Mouse (Mus musculus) frontal cortex, postnatal 36 days (tissue): ENCODE data around the gene Fbxw4.

Source experiments
- DNase-seq, 2 experiments: peaks; one replicate each; pipeline ENCODE4 v3.0.0; 2022; ENCODE audit warnings: low spot score in 2 of 2

Fbxw4 gene

DNA sequence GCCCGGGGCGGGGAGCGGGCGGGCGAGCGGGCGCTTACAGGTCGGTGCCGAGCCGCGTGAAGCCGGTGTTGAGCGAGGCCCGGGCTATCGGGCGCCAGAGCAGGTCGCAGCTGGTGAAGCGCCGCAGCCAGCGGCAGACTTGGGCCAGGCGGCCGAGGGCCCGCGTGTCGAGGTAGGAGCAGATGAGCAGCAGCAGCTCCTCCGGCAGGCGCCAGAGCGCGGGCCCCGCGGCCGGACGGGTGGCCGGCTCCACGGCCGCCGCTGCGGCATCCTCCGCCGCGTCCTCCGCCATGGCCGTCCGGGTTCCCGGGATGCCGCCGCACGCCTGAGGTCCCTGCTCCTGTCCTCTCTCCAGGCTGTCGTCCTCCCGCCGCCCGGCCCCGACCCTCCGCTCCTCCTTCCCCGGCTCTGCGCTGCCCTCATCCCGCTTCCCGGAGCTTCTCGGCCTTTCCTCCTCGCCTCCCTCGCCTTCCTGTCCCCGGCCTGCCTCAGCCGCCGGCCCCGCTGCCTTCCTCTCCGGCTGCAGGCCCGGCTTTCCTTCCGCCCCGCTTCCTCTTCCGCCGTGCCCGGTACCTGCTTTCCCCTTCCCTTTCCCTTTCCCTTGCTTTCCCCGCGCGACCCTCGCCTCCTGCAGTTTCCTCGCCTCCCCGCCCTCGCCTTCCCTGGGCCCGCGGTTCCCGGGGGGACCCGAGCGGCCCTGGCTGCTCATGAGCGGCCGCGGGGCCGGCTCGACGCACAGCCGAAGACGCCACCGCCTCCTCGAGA lies at the start of gene Fbxw4:
Gene Fbxw4, minus strand, starts transcription at position 575 of the 765 bp plus-strand sequence.
- DNase-seq = peak; percentile 60 to 76

DNA sequence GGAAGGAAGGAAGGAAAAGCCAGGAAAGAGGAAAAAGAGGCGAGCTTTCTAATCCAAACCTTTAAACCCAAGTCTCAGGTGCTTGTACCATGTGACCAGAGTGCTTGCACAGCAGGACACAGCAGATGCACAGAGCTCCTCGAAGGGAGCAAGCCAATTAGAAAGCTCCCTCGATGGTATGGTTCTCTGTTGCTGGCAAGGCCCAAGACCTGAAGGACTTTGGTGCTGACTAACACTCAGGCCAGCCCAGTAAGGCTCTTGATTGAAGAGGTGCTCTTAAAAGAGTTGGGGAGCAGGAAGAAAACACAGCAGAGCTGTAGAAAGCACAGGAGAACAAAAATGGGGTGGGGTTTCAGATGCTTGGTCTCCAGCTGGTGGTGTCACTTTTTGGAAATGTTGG lies 48.6 kb upstream of the Fbxw4 start:
- DNase-seq = no peak

- no peak for DNase-seq
These were observed 36.1 kb upstream of the Fbxw4 start for GRCm38 (mm10) chr19:45696281-45696600.

DNA sequence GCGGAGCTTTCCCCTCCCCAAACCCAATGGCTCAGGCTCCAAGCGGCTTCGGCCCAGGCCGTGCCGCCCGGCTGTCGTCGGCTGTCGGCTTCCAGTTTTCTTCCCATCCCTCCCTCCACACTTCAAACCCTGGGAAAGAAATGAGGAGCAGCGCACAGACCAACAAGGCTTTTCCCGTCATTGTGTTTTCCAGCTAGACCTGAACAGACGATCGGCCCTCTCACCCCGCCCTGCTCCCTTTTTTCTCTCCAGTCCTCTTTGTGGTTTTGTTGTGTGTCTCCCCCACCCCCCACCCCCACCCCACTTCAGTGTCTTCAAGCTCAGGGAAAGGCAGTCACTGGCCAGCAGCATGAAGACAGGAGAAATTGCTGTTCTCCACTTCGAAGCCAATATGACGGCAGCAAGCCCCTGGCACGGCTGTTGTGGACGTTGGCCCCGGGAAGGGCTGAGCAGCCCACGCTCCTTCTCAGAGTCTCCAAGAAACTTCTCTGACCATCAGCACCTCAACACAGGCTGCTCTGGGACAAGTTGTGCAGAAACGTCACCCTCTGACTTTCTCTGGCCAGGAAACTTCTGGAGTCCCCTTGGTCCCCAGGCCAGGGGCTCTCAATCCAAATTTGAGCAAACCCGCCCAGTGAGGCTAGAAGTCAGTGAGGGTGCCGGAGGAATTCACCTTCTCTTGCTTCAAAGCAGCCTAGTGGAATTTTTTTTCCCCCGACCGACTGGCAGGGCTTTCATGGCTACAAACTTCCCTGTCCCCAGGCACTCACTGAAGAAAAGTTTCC lies 35.6 kb upstream of the Fbxw4 start:
- no peak for DNase-seq

GRCm38 (mm10) chr19:45694056-45694455 lies 33.9 kb upstream of the Fbxw4 start:
- no peak for DNase-seq

DNA sequence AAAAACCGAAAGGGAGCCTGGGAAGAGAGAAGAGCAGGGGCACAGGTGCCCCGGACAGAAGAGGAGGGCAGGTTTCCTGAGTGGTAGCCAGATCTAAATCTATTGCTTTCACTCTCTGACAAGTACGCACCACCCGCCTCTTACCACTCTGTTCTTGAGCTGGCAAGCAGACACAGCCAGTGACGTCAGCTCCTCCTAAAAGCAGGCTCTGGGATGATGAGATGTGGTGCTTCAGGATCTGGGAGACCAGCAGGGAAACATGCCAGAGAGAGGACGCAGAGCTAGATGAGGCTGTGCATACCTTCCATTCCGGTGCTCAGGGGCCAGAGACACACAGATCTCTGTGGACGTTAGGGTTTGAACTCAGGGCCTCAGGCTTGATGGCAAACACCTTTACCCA lies 32.1 kb upstream of the Fbxw4 start:
- DNase-seq = peak; percentile 31 to 50

- no peak for DNase-seq
These were observed 31.0 kb upstream of the Fbxw4 start for GRCm38 (mm10) chr19:45691001-45691535.

GRCm38 (mm10) chr19:45687001-45687400 lies 26.9 kb upstream of the Fbxw4 start:
- DNase-seq = no peak

GRCm38 (mm10) chr19:45683676-45684075 lies 23.6 kb upstream of the Fbxw4 start:
- DNase-seq = no peak

GRCm38 (mm10) chr19:45680495-45681130 lies 20.5 kb upstream of the Fbxw4 start:
- DNase-seq = no peak

DNA sequence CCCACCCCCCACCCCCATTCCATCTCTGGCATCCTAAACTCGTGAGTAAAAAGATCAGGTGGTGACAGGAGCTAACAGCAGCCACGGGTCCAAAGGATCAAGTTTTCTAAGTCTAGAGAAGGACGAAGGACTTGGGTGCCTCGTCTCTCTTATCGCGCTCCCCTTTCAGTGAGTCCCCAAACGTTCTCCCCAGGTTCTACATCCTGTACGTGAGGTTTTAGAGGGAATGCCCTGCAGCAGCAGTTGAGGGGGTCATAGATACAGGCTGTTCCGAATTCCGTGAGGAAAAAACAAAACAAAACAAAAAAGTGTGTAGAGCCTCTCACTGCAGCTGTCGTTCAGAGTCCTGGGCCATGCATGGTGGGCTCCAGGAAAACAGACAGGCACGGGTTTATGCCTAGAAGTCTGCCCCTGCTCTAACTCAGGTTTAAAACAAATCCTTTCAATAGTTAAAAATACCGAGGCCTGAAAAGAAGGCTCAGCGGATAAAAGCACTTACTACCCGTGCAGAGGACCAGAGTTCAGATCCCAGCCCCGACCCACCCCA lies 16.7 kb upstream of the Fbxw4 start:
- no peak for DNase-seq

GRCm38 (mm10) chr19:45675720-45676581 lies 15.8 kb upstream of the Fbxw4 start:
- DNase-seq = no peak

DNA sequence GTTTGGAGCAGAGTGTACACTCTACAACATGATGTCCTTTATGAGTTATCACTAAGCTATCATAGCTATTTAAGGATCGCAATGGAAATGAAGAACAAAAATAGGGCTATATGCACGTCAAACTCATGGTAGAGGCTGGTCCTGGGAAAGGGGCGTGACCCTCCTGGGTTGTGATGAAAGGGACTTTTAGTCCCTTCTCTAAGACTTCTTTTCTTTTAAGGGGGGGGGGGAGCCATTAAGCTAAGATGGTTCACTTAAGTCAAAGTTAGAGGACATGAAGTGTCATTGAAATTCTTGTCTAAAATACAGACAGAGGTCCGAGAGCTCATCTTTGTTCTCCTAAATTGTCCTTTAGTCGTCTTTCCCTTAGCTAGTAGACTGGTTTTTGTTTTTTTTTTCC lies 15.1 kb upstream of the Fbxw4 start:
- DNase-seq = no peak

- DNase-seq = no peak
These were observed 12.9 kb upstream of the Fbxw4 start for GRCm38 (mm10) chr19:45672971-45673370.

DNA sequence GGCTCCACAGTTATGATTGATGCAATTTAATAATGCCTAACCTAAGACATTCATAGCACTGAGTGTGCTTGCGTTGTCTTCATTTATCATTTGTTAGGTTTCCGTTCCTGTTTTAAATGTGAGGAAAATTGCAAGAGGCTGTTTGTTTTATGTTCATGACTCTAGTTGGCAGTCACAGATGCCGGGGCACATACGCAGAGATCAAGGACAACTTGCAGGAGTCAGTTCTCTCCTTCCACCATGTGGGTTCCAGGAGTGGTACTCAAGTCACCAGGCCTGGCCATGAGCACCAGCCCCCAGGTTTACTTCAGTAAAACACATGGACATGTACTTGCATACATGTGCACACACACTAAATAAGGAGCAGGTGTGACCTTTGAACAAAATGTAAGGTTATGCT lies 8.9 kb upstream of the Fbxw4 start:
- no peak for DNase-seq

- no peak for DNase-seq
These were observed 3.7 kb upstream of the Fbxw4 start for GRCm38 (mm10) chr19:45663851-45664250.

- DNase-seq = peak in 1 of 2 experiments; percentile 74
These were observed 335 bp upstream of the Fbxw4 start for GRCm38 (mm10) chr19:45660503-45660790.

- DNase-seq = peak; percentile 13 to 26
These were observed 793 bp downstream of the Fbxw4 start for GRCm38 (mm10) chr19:45659301-45659737.

- DNase-seq = no peak
These were observed 1.4 kb downstream of the Fbxw4 start for GRCm38 (mm10) chr19:45658556-45659268.

DNA sequence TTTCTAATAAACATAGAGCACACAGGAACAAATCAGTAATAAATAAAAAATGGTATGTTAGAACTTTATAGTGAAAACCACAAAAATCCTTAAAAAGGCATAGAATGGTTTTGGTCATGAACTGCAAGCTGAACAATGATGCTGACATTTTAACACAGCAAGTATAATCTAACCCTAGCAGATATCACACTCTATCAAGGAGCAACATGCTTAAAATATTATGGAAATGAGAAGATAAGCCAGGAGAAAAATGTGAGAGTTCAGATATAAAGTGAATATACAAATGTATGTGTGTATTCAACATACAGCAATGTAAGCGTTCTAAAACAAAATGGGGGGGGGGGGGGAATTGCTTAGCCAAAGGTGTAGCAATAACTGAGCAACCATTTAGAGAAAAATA lies 2.3 kb downstream of the Fbxw4 start:
- no peak for DNase-seq
